In genomic region chr14:99010224-99010919, GRCm38 (mm10) we compare ENCODE assay signal across 12 mouse cellular contexts. TPM values are rescaled to one million over a fixed set of nuclear protein-coding genes. Genes with fewer than 3 reads are reported as not detected.
DNase-seq lines count a peak whose midpoint lies in the region; ATAC-seq lines count a peak whose summit lies in the region.
"Had no signal": no experiment of that assay in that cellular context is flagged by ENCODE, and none has a peak within 500 bp of the region (broad histone marks: within the 10 kb centered on the region; RNA-seq: fewer than 3 reads in every experiment).

No protein-coding gene starts in this region.

- H3K4me1 ChIP-seq in midbrain, embryonic 11.5 days (ENCODE audit: control insufficient read depth, insufficient read depth, low read length): no peaks in the 10 kb centered on the region
- H3K4me1 ChIP-seq in midbrain, embryonic 14.5 days (ENCODE audit: control insufficient read depth, insufficient read depth, low read length): no peaks in the 10 kb centered on the region
- H3K4me1 ChIP-seq: stomach, embryonic 15.5 days had no signal

- H3K4me2 ChIP-seq in midbrain, embryonic 11.5 days: no peak overlapping the region
- no peak overlapping the region for H3K4me2 ChIP-seq in midbrain, embryonic 14.5 days (ENCODE audit: low read length)
- H3K4me2 ChIP-seq: stomach, embryonic 15.5 days had no signal

- H3K27ac ChIP-seq in midbrain, embryonic 11.5 days (ENCODE audit: low read depth, low read length): no peak overlapping the region
- no peak overlapping the region for H3K27ac ChIP-seq in midbrain, embryonic 14.5 days (replicated peaks; ENCODE audit: low read depth, low read length)
- H3K27ac ChIP-seq: liver, embryonic 14.5 days; stomach, embryonic 15.5 days had no signal

- H3K9me3 ChIP-seq in midbrain, embryonic 11.5 days (ENCODE audit: control insufficient read depth, low read length): no peaks in the 10 kb centered on the region
- H3K9me3 ChIP-seq in midbrain, embryonic 14.5 days (ENCODE audit: control insufficient read depth, low read length): no peaks in the 10 kb centered on the region
- H3K9me3 ChIP-seq: stomach, embryonic 15.5 days had no signal

- ATAC-seq in cerebellum, adult (ENCODE audit: insufficient number of reproducible peaks, low FRiP score, low TSS enrichment): peak; percentile 67; the same call in 1 of the 2 replicates
- ATAC-seq in midbrain, embryonic 11.5 days (ENCODE audit: low FRiP score): no peak
- ATAC-seq in midbrain, embryonic 14.5 days (ENCODE audit: low FRiP score, low TSS enrichment): no peak

- 80% methylated on average over 8 of the region's 8 CpGs for WGBS in midbrain, embryonic 11.5 days
- WGBS in midbrain, embryonic 14.5 days: 65% methylated on average over 8 of the region's 8 CpGs

- H3K36me3 ChIP-seq in midbrain, embryonic 11.5 days (ENCODE audit: control insufficient read depth, insufficient read depth, low read length): no peaks in the 10 kb centered on the region
- no peaks in the 10 kb centered on the region for H3K36me3 ChIP-seq in midbrain, embryonic 14.5 days (ENCODE audit: control insufficient read depth, insufficient read depth, low read length)
- H3K36me3 ChIP-seq: stomach, embryonic 15.5 days had no signal

- H3K4me3 ChIP-seq in midbrain, embryonic 11.5 days (ENCODE audit: low read depth, low read length): no peak overlapping the region
- H3K4me3 ChIP-seq in midbrain, embryonic 14.5 days (replicated peaks; ENCODE audit: low read depth, low read length): no peak overlapping the region
- H3K4me3 ChIP-seq: stomach, embryonic 15.5 days had no signal

- H3K9ac ChIP-seq in midbrain, embryonic 11.5 days (ENCODE audit: low read length): no peak overlapping the region
- no peak overlapping the region for H3K9ac ChIP-seq in midbrain, embryonic 14.5 days (replicated peaks; ENCODE audit: low read length)
- H3K9ac ChIP-seq: liver, embryonic 14.5 days; stomach, embryonic 15.5 days had no signal

- intact Hi-C loops in left cerebral cortex, postnatal 36 days (cut with DNase I): no loop called here

- no peak for DNase-seq in cerebellum, adult 9-10 months
- peak; percentile 65 for DNase-seq in midbrain, embryonic 11.5 days (ENCODE audit: low spot score, missing footprints)
- DNase-seq in midbrain, embryonic 14.5 days: no peak
- DNase-seq in kidney, adult 11 months: peak; percentile 10
- no peak for DNase-seq in layer of hippocampus, postnatal 14 days (ENCODE audit: low spot score in 2 of 2)
- DNase-seq in left cerebral cortex, postnatal 36 days (ENCODE audit: low spot score in 2 of 2): no peak
- DNase-seq in layer of hippocampus, adult 9-11 months: no peak
- DNase-seq: retina, postnatal 1 day had no signal

- no peaks in the 10 kb centered on the region for H3K27me3 ChIP-seq in midbrain, embryonic 11.5 days (ENCODE audit: control insufficient read depth, insufficient read depth, low read length)
- no peaks in the 10 kb centered on the region for H3K27me3 ChIP-seq in midbrain, embryonic 14.5 days (ENCODE audit: control insufficient read depth, insufficient read depth, low read length)
- H3K27me3 ChIP-seq: stomach, embryonic 15.5 days had no signal

RNA-seq across cellular contexts. Expression of gene Rpl36a-ps1, which starts 16.3 kb away (rescaled TPM):
- 0.76 and 2.0 TPM in 2 replicates for polyA plus RNA-seq in midbrain, embryonic 11.5 days (2014; fragmentation: Nextera tagmentation; extraction: Ambion mirVana)
- polyA plus RNA-seq in midbrain, embryonic 14.5 days (2014; fragmentation: Nextera tagmentation; extraction: Ambion mirVana): 0.72 TPM in 1 of 2 replicates, not detected in the other
- total RNA-seq in layer of hippocampus, postnatal 14 days (2021): 1 to 10 TPM in 1 of 2 experiments, under 1 TPM in 1; 0.90 to 1.4 TPM
- 1 to 10 TPM in 1 of 2 experiments, not detected in 1; 2.8 TPM for total RNA-seq in left cerebral cortex, postnatal 36 days (2021)
- total RNA-seq: gastrocnemius, adult 8-10 months had no signal

RNA-seq across cellular contexts. Expression of gene Mzt1, which starts 35.6 kb away (rescaled TPM):
- 111 and 133 TPM in 2 replicates for polyA plus RNA-seq in midbrain, embryonic 11.5 days (2014; fragmentation: Nextera tagmentation; extraction: Ambion mirVana)
- polyA plus RNA-seq in midbrain, embryonic 14.5 days (2014; fragmentation: Nextera tagmentation; extraction: Ambion mirVana): 108 and 112 TPM in 2 replicates
- total RNA-seq in layer of hippocampus, postnatal 14 days (2021): 10 to 100 TPM; 52.1 to 55.2 TPM
- total RNA-seq in left cerebral cortex, postnatal 36 days (2021): 10 to 100 TPM; 64.9 to 70.0 TPM

RNA-seq across cellular contexts. Expression of gene Bora, which starts 35.6 kb away (rescaled TPM):
- polyA plus RNA-seq in midbrain, embryonic 11.5 days (2014; fragmentation: Nextera tagmentation; extraction: Ambion mirVana): 64.0 and 66.1 TPM in 2 replicates
- polyA plus RNA-seq in midbrain, embryonic 14.5 days (2014; fragmentation: Nextera tagmentation; extraction: Ambion mirVana): 10.6 and 16.4 TPM in 2 replicates
- 1 to 10 TPM; 2.8 to 3.3 TPM for total RNA-seq in layer of hippocampus, postnatal 14 days (2021)
- total RNA-seq in left cerebral cortex, postnatal 36 days (2021): 1 to 10 TPM; 2.6 to 4.5 TPM

Comparison
In these comparisons a context has a peak if more than half of its experiments do, and no peak if none do; other contexts are left out.
1. DNase-seq: peak in midbrain, embryonic 11.5 days (single experiment) and kidney, adult 11 months (single experiment); none in cerebellum, adult 9-10 months (single experiment), midbrain, embryonic 14.5 days (single experiment), layer of hippocampus, postnatal 14 days (0 of 2), left cerebral cortex, postnatal 36 days (0 of 2) and layer of hippocampus, adult 9-11 months (single experiment).